Mouse (Mus musculus) myocyte (in vitro differentiated cells): ENCODE results near the gene Phb2. TPM values are rescaled to one million over a fixed set of nuclear protein-coding genes. Genes with fewer than 3 reads are reported as not detected.

Experiments used
- H3K27me3 ChIP-seq: one replicate; pipeline ENCODE4 v1.6.1; 2011; ENCODE audit not compliant: control insufficient read depth, insufficient read depth, insufficient read length
- H3K36me3 ChIP-seq: one replicate; pipeline ENCODE4 v1.6.1; 2011; ENCODE audit not compliant: control insufficient read depth, insufficient read depth
- H3K4me2 ChIP-seq: one replicate; pipeline ENCODE4 v1.6.1; 2011; ENCODE audit warnings: low read depth, control low read depth
- H3K4me3 ChIP-seq: one replicate; pipeline ENCODE4 v1.5.1; 2011; ENCODE audit warnings: mild to moderate bottlenecking, control low read depth, moderate library complexity
- H3K79me2 ChIP-seq: one replicate; pipeline ENCODE4 v1.6.1; 2011; ENCODE audit not compliant: control insufficient read depth, insufficient read depth
- H3ac ChIP-seq: one replicate; pipeline ENCODE4 v1.6.1; 2011; ENCODE audit not compliant: control insufficient read depth, insufficient read length
- CEBPB ChIP-seq: IDR thresholded peaks from 2 replicates; pipeline ENCODE4 v1.6.1; 2011; ENCODE audit warnings: mild to moderate bottlenecking, moderate library complexity; ENCODE audit not compliant: poor library complexity, insufficient read depth, severe bottlenecking
- E2F4 ChIP-seq: IDR thresholded peaks from one replicate; pipeline ENCODE4 v1.6.1; 2011; ENCODE audit warnings: mild to moderate bottlenecking, control low read depth, moderate library complexity; ENCODE audit not compliant: insufficient read depth
- MAX ChIP-seq: IDR thresholded peaks from one replicate; pipeline ENCODE4 v1.6.1; 2011; ENCODE audit warnings: low read depth, mild to moderate bottlenecking, control low read depth
- MYOD1 ChIP-seq, 3 experiments: IDR thresholded peaks; one replicate each; pipeline ENCODE4 v1.6.1; 2011; ENCODE audit warnings: control low read depth in 2 of 3, low read depth in 2 of 3, mild to moderate bottlenecking in 2 of 3, moderate library complexity in 1 of 3; ENCODE audit not compliant: insufficient read length in 2 of 3, control insufficient read depth in 1 of 3
- MYOG ChIP-seq, 3 experiments: IDR thresholded peaks; one replicate each; pipeline ENCODE4 v1.6.1; 2011; ENCODE audit warnings: control low read depth in 2 of 3, low read depth in 2 of 3, mild to moderate bottlenecking in 2 of 3; ENCODE audit not compliant: insufficient read length in 2 of 3, control insufficient read depth in 1 of 3, insufficient read depth in 1 of 3
- POLR2A ChIP-seq: IDR thresholded peaks from one replicate; pipeline ENCODE4 v1.6.1; 2011; ENCODE audit warnings: low read depth, mild to moderate bottlenecking, control low read depth, moderate library complexity; ENCODE audit not compliant: insufficient read length
- POLR2AphosphoS2 ChIP-seq: IDR thresholded peaks from one replicate; pipeline ENCODE4 v1.6.1; 2011; ENCODE audit warnings: low read depth, control low read depth; ENCODE audit not compliant: insufficient read length
- REST ChIP-seq: IDR thresholded peaks from one replicate; pipeline ENCODE4 v1.6.1; 2011; ENCODE audit warnings: mild to moderate bottlenecking, control low read depth, moderate library complexity; ENCODE audit not compliant: insufficient read depth, insufficient read length
- SRF ChIP-seq: IDR thresholded peaks from one replicate; pipeline ENCODE4 v1.6.1; 2011; ENCODE audit warnings: low read depth; ENCODE audit not compliant: control insufficient read depth, insufficient read length
- TCF12 ChIP-seq: IDR thresholded peaks from one replicate; pipeline ENCODE4 v1.6.1; 2011; ENCODE audit warnings: mild to moderate bottlenecking, control low read depth; ENCODE audit not compliant: poor library complexity, insufficient read depth, severe bottlenecking
- TCF3 ChIP-seq: IDR thresholded peaks from one replicate; pipeline ENCODE4 v1.6.1; 2011; ENCODE audit warnings: low read depth, control low read depth; ENCODE audit not compliant: insufficient read length
- USF1 ChIP-seq: IDR thresholded peaks from one replicate; pipeline ENCODE4 v1.6.1; 2011; ENCODE audit warnings: low read depth, mild to moderate bottlenecking, control low read depth, moderate library complexity
- polyA plus RNA-seq: library from polyadenylated mRNA; unstranded; fragments of >200 nt; fragmentation: generic; extraction: Trizol; gene quantifications from one replicate; pipeline ENCODE4 v1.2.1, GENCODE M21; 2012; ENCODE audit warnings: missing spikeins

The Phb2 gene
- polyA plus RNA-seq, 1 experiment: 339 TPM

- Histone ChIP-seq H3K79me2 (peaks cover 27% of the 10 kb centered on the region), H3K4me3 (no peak overlapping the region), H3K4me2 (no peak overlapping the region), H3ac (no peak overlapping the region), H3K36me3 (peaks cover 4% of the 10 kb centered on the region), H3K27me3 (no peaks in the 10 kb centered on the region)
- no peak for TF ChIP-seq MAX
- TF ChIP-seq POLR2A: no peak
- TF ChIP-seq SRF: no peak
- no peak for TF ChIP-seq REST
- TF ChIP-seq TCF3: peak; percentile 40
- no peak for TF ChIP-seq E2F4
- peak; percentile 46 for TF ChIP-seq TCF12
- TF ChIP-seq MYOD1 (IDR thresholded peaks at IDR 0.05; ENCODE audit: control insufficient read depth in 1 of 3, insufficient read length in 2 of 3, low read depth in 2 of 3): peak in 2 of 3 experiments; percentile 41 to 72
- peak; percentile 29 to 83 (median 61) for TF ChIP-seq MYOG (IDR thresholded peaks at IDR 0.05; ENCODE audit: control insufficient read depth in 1 of 3, insufficient read depth in 1 of 3, insufficient read length in 2 of 3, low read depth in 2 of 3)
Observed at GRCm38 (mm10) chr6:124669234-124669859, 42.8 kb upstream of the Phb2 start.

DNA sequence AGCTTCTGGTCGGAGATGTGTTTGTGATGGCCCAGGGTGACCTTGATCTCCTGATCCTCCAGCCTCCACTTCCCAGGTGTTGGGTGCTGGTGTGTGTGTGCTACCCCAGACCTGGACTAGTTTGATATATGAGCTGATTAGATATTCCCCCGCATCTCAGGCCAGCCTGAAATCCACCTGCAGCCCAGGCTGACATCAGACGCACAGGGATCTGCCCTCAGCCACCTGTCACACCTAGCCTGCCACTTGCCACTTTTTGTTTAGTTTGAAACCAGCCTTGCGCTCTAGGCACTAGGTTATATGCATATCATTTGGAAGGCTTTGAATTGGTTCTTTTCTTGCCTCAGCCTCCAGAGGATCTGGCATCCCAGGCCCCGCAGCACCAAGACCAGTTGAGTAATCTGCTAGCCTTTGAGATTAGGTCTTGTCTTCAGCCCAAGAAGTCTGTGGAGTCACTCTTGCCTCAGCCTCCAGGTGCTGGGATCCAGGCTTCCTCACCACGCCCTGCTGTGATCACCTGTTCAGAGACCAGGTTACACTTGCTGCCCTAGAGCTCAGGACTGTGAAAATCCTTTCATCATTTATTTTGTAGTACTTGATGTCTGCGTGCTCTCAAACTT lies 41.7 kb upstream of the Phb2 start:
- no peak for TF ChIP-seq POLR2AphosphoS2
- no peak for TF ChIP-seq CEBPB
- no peak for TF ChIP-seq E2F4
- TF ChIP-seq TCF12: no peak
- TF ChIP-seq REST: no peak
- TF ChIP-seq MYOD1 (IDR thresholded peaks at IDR 0.05; ENCODE audit: control insufficient read depth in 1 of 3, insufficient read length in 2 of 3, low read depth in 2 of 3): no peak
- Histone ChIP-seq H3ac (no peak overlapping the region), H3K79me2 (peaks cover 27% of the 10 kb centered on the region), H3K4me2 (no peak overlapping the region), H3K36me3 (peaks cover 11% of the 10 kb centered on the region), H3K27me3 (no peaks in the 10 kb centered on the region), H3K4me3 (no peak overlapping the region)

- H3K36me3 ChIP-seq: peaks cover 8% of the 10 kb centered on the region
- no peaks in the 10 kb centered on the region for H3K27me3 ChIP-seq
- no peak overlapping the region for H3K4me3 ChIP-seq
- no peak overlapping the region for H3K4me2 ChIP-seq
- peaks cover 25% of the 10 kb centered on the region for H3K79me2 ChIP-seq
- no peak for TF ChIP-seq TCF12
- TF ChIP-seq REST: no peak
- no peak for TF ChIP-seq SRF
- no peak for TF ChIP-seq MAX
- no peak for TF ChIP-seq TCF3
- TF ChIP-seq E2F4: no peak
- no peak for TF ChIP-seq MYOD1 (IDR thresholded peaks at IDR 0.05; ENCODE audit: control insufficient read depth in 1 of 3, insufficient read length in 2 of 3, low read depth in 2 of 3)
- TF ChIP-seq CEBPB: no peak
- H3ac ChIP-seq: no peak overlapping the region
Observed at GRCm38 (mm10) chr6:124672100-124672499, 40.0 kb upstream of the Phb2 start.

GRCm38 (mm10) chr6:124673619-124674018 lies 38.5 kb upstream of the Phb2 start:
- H3K79me2 ChIP-seq: peaks cover 25% of the 10 kb centered on the region
- no peak overlapping the region for H3K4me3 ChIP-seq
- H3K4me2 ChIP-seq: no peak overlapping the region
- H3K27me3 ChIP-seq: no peaks in the 10 kb centered on the region
- peaks cover 8% of the 10 kb centered on the region for H3K36me3 ChIP-seq
- no peak for TF ChIP-seq TCF12
- no peak for TF ChIP-seq MAX
- TF ChIP-seq POLR2A: no peak
- no peak for TF ChIP-seq TCF3
- no peak for TF ChIP-seq REST
- TF ChIP-seq SRF: no peak
- TF ChIP-seq MYOD1 (IDR thresholded peaks at IDR 0.05; ENCODE audit: control insufficient read depth in 1 of 3, insufficient read length in 2 of 3, low read depth in 2 of 3): no peak
- TF ChIP-seq USF1: no peak
- no peak for TF ChIP-seq CEBPB
- TF ChIP-seq POLR2AphosphoS2: no peak
- TF ChIP-seq E2F4: no peak
- TF ChIP-seq MYOG (IDR thresholded peaks at IDR 0.05; ENCODE audit: control insufficient read depth in 1 of 3, insufficient read depth in 1 of 3, insufficient read length in 2 of 3, low read depth in 2 of 3): no peak
- H3ac ChIP-seq: no peak overlapping the region

DNA sequence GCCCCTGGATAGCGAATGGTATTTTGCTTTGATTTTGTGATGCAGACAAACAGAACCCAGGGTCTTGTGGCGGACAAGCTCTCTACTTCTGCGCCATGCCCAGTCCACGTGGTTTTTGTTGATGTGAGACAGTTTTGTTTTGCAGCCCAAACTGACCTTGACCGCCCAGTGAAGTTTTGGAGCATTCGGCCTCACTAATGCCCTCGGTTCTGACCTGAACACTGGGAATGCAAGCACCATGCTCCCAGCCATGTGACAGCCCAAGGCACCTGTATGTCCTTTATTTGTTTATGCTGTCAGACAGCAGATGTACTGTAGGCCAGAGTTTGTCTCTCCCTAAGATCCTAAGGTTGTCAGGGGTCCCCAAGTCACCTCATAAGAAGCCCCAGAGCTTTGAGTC lies 37.5 kb upstream of the Phb2 start:
- H3K79me2 ChIP-seq: peaks cover 25% of the 10 kb centered on the region
- no peak for TF ChIP-seq MYOG (IDR thresholded peaks at IDR 0.05; ENCODE audit: control insufficient read depth in 1 of 3, insufficient read depth in 1 of 3, insufficient read length in 2 of 3, low read depth in 2 of 3)
- TF ChIP-seq E2F4: no peak
- no peak for TF ChIP-seq TCF3
- TF ChIP-seq SRF: no peak
- TF ChIP-seq MAX: no peak
- no peak for TF ChIP-seq CEBPB
- no peak overlapping the region for H3ac ChIP-seq
- peaks cover 8% of the 10 kb centered on the region for H3K36me3 ChIP-seq
- no peaks in the 10 kb centered on the region for H3K27me3 ChIP-seq
- no peak overlapping the region for H3K4me3 ChIP-seq
- no peak overlapping the region for H3K4me2 ChIP-seq
